Mouse (Mus musculus): ENCODE measurements around the gene Akap12.

Akap12 gene

DNA sequence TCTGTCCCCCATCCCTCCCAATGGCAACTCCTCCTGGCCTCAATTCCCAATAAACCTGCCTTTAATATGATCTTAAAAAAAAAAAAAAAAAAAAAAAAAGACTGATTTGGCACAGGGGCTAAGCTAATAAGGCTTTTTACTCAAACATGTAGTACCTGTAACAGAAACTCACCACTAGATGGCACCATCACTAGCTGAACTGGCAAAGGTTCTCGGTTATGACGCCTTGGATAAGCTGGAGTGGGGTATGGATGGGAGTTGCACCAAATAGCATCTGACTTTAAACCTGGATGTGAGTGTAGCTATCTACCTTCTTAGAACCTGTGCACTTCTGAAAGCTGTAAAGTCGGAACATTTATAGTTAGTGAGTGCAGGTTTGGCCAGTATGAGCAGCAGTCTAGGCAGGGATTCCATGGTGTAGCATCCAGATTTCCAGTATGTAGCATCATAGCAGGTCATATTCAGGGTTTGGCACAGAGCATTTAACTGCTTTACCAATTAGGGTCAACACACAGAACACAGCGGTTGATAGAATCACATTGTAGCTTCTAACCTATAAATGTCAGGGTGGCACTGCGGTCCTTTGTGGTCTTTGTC lies 138.8 kb downstream of the Akap12 start:
- peak; percentile 78 for DNase-seq (ENCODE audit: low read depth)

DNA sequence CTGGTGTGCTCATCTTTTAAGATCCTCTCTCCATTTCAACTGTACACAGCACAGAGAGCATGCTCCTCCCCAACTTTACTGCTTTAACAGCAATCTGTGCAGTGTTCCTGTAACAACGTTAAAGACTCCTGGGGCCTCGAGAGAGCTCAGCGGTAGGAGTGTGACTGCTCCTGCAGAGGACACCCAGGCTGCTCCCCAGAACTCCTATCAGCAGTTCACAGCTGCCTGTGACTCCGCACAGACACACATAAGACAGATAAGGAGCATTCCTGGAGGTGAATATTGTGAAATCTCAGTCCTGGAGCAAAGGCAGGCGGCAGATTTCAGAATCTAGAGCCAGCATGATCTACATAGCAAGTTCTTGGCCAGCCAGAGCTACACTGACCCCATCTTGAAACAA lies 139.3 kb downstream of the Akap12 start:
- DNase-seq (ENCODE audit: low read depth) = no peak

DNA sequence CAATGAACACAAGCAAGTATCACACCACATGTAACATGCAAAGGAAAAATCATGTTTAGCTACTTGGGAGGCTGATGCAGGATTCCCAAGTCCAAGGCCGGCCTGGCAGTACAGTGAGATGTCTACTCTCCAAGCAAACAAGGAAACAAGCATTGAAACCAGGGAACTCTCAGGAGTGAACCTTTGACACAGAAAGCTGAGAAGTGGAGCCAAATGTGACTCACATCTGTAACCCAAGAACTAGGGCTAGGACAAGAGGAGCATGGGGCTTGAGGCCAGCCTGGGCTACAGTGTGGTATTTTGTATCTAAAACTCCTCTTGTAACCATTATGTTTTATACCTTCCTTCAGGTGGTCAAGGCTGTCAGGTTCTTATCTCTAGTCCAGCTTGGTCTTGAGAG lies 141.0 kb downstream of the Akap12 start:
- DNase-seq (ENCODE audit: low read depth) = no peak
